Mouse (Mus musculus): ENCODE measurements at regions not wholly inside any gene's neighbourhood (a gene's known extent, or its start where the extent isn't known, plus 50 kb on each side); places are given as distances from the start of the nearest gene placed in this dataset.

- TF ChIP-seq CTCF (conservative IDR thresholded peaks at IDR 0.05; ENCODE audit: insufficient read depth, insufficient read length, low read depth, low read length), result no peak
- no peak for TF ChIP-seq POLR2A (IDR thresholded peaks at IDR 0.05; ENCODE audit: low read depth, low read length)
Observed at GRCm38 (mm10) chr5:18433287-18433686, 73.1 kb upstream of the Gnai1 start.
